Mouse (Mus musculus): Measurements from ENCODE around the gene Igll1. TPM values are rescaled to one million over a fixed set of nuclear protein-coding genes. Genes with fewer than 3 reads are reported as not detected.

The Igll1 gene
- polyA plus RNA-seq, 1 experiment: not detected

GRCm38 (mm10) chr16:16825476-16825875 lies 38.3 kb downstream of the Igll1 start:
- TF ChIP-seq CTCF (IDR thresholded peaks at IDR 0.05; ENCODE audit: insufficient read depth, low read depth, low read length): no peak
- no peak for TF ChIP-seq POLR2A (IDR thresholded peaks at IDR 0.05; ENCODE audit: insufficient read depth, low read depth, low read length)
- WGBS: 43% methylated on average over 5 of the region's 5 CpGs
- Histone ChIP-seq H3K4me1 (ENCODE audit: control insufficient read depth, insufficient read depth, low read length) (peaks cover 6% of the 10 kb centered on the region; the same call in 1 of the 2 replicates), H3K27ac (ENCODE audit: insufficient read depth, low read depth, low read length) (no peak overlapping the region), H3K4me3 (ENCODE audit: insufficient read depth, low read depth, low read length) (no peak overlapping the region)

Other genes with a start within 250 kb of the Igll1 start
- not detected in 2 replicates for gene Olfr19, start 187.6 kb downstream of the Igll1 start, polyA plus RNA-seq (2012; ENCODE audit: insufficient read depth, insufficient read length, low replicate concordance, missing spikeins)
- not detected in 2 replicates for gene Spag6l, start 34.5 kb downstream of the Igll1 start, polyA plus RNA-seq (2012; ENCODE audit: insufficient read depth, insufficient read length, low replicate concordance, missing spikeins)
- not detected in 2 replicates for gene Top3b, start 6.8 kb upstream of the Igll1 start, polyA plus RNA-seq (2012; ENCODE audit: insufficient read depth, insufficient read length, low replicate concordance, missing spikeins)
- not detected in 2 replicates for gene Vpreb1, start 6.9 kb upstream of the Igll1 start, polyA plus RNA-seq (2012; ENCODE audit: insufficient read depth, insufficient read length, low replicate concordance, missing spikeins)
- gene Ppm1f, start 32.5 kb upstream of the Igll1 start, polyA plus RNA-seq (2012; ENCODE audit: insufficient read depth, insufficient read length, low replicate concordance, missing spikeins): not detected in 2 replicates
- gene Mapk1, start 119.4 kb upstream of the Igll1 start, polyA plus RNA-seq (2012; ENCODE audit: insufficient read depth, insufficient read length, low replicate concordance, missing spikeins): 179 and 489 TPM in 2 replicates
- gene Ypel1, start 205.7 kb upstream of the Igll1 start, polyA plus RNA-seq (2012; ENCODE audit: insufficient read depth, insufficient read length, low replicate concordance, missing spikeins): not detected in 2 replicates
- gene Ppil2, start 247.3 kb upstream of the Igll1 start, polyA plus RNA-seq (2012; ENCODE audit: insufficient read depth, insufficient read length, low replicate concordance, missing spikeins): not detected in 2 replicates

Measured in olfactory bulb, adult 2 months (tissue).